Mouse (Mus musculus): Measurements from ENCODE around the gene Stxbp4.

- TF ChIP-seq CTCF (IDR thresholded peaks at IDR 0.05; ENCODE audit: low read depth) (peak; percentile 69), EP300 (IDR thresholded peaks at IDR 0.05; ENCODE audit: low read depth) (peak; percentile 91)
Measured at GRCm38 (mm10) chr11:90637440-90638311, at the start of gene Stxbp4, which contains the start of gene Cox11.

Data from liver, postnatal 0 days (tissue).